Mouse (Mus musculus): ENCODE measurements around the gene Olfr297. TPM values are rescaled to one million over a fixed set of nuclear protein-coding genes. Genes with fewer than 3 reads are reported as not detected.

Gene Olfr297
- not detected in 2 replicates for polyA plus RNA-seq (2012; rRNA removed)

DNA sequence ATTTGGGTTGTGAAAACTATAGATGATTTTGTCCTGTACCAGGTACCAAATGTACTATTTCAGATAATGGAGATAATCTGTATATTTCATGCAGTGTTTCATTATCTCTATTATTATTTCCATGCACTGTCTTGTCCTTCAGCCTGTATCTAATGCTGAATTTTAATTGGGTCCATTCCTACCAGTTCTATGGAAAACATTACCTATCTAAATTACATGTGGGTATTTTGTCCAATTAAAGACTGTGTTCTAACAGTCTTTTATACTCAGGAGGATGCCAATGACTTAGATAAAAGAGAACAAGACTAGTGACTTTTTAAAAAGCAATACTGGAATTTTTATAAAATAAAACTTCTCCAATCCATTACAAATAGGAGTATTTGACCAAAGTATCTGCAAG, at the start of gene Olfr297:
Olfr297 (plus strand) TSS at position 301 of the 400 bp plus-strand sequence.

DNA sequence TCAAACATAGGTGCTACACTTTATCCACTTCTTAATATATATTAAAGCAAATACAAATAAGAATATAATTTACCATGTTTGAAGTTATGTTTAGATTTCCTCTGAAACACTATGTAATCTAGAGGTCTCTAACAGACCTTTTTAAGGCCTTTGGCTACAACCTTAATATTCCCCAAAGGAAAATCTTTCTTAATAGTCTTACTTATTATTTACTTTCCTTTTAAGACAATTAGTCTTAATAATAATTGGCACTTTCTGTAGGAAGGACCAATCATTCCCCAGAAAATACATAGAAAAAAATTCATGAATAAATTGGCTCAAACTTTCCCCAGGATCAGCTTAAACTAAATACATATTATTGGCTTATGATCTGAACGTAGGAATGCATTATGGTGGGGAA, 27.4 kb upstream of the Olfr297 start, which contains the start of gene Olfr298:
Olfr298 (minus strand) TSS at position 101 of the 400 bp plus-strand sequence.

Other genes with a start within 250 kb of the Olfr297 start
- gene Olfr310, start 242.8 kb upstream of the Olfr297 start, polyA plus RNA-seq (2012; rRNA removed): not detected in 2 replicates
- gene Olfr309, start 206.3 kb upstream of the Olfr297 start, polyA plus RNA-seq (2012; rRNA removed): not detected in 2 replicates
- not detected in 2 replicates for gene Olfr308, start 194.3 kb upstream of the Olfr297 start, polyA plus RNA-seq (2012; rRNA removed)
- not detected in 2 replicates for gene Olfr307, start 182.4 kb upstream of the Olfr297 start, polyA plus RNA-seq (2012; rRNA removed)
- gene Olfr305, start 153.0 kb upstream of the Olfr297 start, polyA plus RNA-seq (2012; rRNA removed): not detected in 2 replicates
- gene Olfr304, start 133.3 kb upstream of the Olfr297 start, polyA plus RNA-seq (2012; rRNA removed): not detected in 2 replicates
- gene Olfr303, start 122.2 kb upstream of the Olfr297 start, polyA plus RNA-seq (2012; rRNA removed): not detected in 2 replicates
- gene Olfr301, start 116.1 kb upstream of the Olfr297 start, polyA plus RNA-seq (2012; rRNA removed): not detected in 2 replicates
- not detected in 2 replicates for gene Olfr299, start 60.0 kb upstream of the Olfr297 start, polyA plus RNA-seq (2012; rRNA removed)
- gene Olfr298, start 27.5 kb upstream of the Olfr297 start, polyA plus RNA-seq (2012; rRNA removed): not detected in 2 replicates
- gene Olfr295, start 63.9 kb downstream of the Olfr297 start, polyA plus RNA-seq (2012; rRNA removed): not detected in 2 replicates
- gene Olfr294, start 96.7 kb downstream of the Olfr297 start, polyA plus RNA-seq (2012; rRNA removed): not detected in 2 replicates
- not detected in 2 replicates for gene Olfr293, start 129.1 kb downstream of the Olfr297 start, polyA plus RNA-seq (2012; rRNA removed)
- gene Olfr292, start 168.4 kb downstream of the Olfr297 start, polyA plus RNA-seq (2012; rRNA removed): not detected in 2 replicates

Data from liver, embryonic 18 days (tissue).